Mouse (Mus musculus): Measurements from ENCODE around the gene Nr2c2ap. TPM values are rescaled to one million over a fixed set of nuclear protein-coding genes. Genes with fewer than 3 reads are reported as not detected.

The Nr2c2ap gene
- total and polyA plus RNA-seq, 2 experiments from 2014 or later, result 5.4 to 42.1 TPM

DNA sequence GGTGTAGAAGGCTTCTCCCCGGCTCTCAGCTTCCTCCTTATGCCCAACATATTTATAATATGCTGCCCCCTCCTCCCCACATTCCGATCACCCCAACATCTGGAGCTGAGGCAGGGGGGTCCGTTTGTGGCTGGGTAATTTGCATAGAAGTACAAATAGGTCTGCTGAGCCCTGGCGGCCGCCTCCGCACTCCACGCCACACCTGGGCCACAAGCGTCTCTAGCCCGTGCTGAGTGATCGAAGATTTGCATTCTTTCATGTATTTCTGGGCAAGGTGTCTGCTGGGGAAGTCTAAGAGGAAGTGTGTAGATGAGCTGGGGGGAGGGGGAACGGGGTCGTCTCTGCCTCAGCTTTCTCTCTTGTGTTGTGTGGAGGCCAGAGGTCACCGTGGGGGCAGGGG, 28.9 kb downstream of the Nr2c2ap start:
- H3K36me3 ChIP-seq (ENCODE audit: insufficient read depth, low read length), result no peaks in the 10 kb centered on the region
- H3K4me3 ChIP-seq (ENCODE audit: low read depth, low read length), result no peak overlapping the region
- DNase-seq (ENCODE audit: low spot score) (no peak), ATAC-seq (ENCODE audit: low FRiP score) (no peak)
- 69% methylated on average over 13 of the region's 13 CpGs for WGBS
- no peaks in the 10 kb centered on the region for H3K4me1 ChIP-seq (ENCODE audit: insufficient read depth, low read length)
- H3K4me2 ChIP-seq (ENCODE audit: low read depth, low read length, poor library complexity, severe bottlenecking), result no peak overlapping the region
- no peak overlapping the region for H3K9ac ChIP-seq (replicated peaks; ENCODE audit: low read length, poor library complexity, severe bottlenecking)
- H3K27ac ChIP-seq (ENCODE audit: low read depth, low read length), result no peak overlapping the region
- H3K27me3 ChIP-seq (ENCODE audit: insufficient read depth, low read length), result peaks cover 3% of the 10 kb centered on the region; the same call in 1 of the 2 replicates
- no peaks in the 10 kb centered on the region for H3K9me3 ChIP-seq (ENCODE audit: low read length)
- TF ChIP-seq CTCF (IDR thresholded peaks at IDR 0.05), result no peak

DNA sequence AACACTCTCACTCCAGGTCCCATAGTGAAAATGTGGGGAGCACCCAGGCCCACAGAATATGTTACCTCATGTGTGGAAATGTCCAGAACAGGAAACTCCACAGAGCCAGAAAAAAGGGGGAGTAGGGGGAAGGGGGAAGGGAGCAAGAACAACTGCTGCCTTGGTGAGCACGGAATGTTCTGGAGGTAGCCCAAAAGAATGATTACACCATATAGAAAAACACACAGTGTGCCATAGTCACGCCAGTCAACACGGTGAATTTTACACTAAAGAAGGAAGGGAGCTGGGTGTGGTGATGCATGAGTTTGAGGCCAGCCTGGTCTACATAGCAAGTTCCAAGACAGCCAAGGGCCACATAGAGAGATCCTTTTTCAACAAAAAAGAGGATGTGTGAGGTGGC, 32.2 kb downstream of the Nr2c2ap start:
- DNase-seq (ENCODE audit: low spot score) (no peak), ATAC-seq (ENCODE audit: low FRiP score) (no peak)

DNA sequence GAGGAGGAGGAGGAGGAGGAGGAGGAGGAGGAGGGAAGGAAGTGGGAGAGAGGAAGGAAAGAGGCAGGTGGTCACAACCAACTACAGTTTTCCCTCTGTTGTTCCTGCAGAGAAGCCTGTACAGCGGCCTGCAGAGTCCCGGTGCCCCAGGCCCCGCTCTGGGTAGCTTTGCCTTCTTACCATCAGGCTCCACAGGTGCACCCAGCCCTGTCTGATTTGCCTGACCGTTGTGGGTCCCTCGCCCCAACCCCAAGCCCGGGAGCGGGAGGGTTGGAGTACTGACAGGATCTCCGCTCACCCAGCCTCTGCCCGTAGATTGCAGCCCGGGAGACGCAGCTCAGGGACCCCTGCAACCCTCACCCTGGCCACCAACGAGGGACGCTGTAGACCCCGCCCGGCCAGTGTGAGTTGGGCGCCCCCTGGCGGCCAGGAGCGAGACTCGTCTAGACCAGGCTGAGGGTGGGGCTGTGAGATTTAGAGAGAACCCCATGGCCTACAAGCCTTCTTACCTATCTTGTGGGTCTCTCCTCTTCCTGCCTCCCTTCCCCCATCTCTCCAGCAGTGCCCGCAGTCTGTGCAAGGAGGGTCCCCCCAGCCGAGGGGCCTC, 35.5 kb downstream of the Nr2c2ap start:
- Histone ChIP-seq H3K36me3 (ENCODE audit: insufficient read depth, low read length) (no peaks in the 10 kb centered on the region), H3K9me3 (ENCODE audit: low read length) (no peaks in the 10 kb centered on the region), H3K4me3 (ENCODE audit: low read depth, low read length) (peak overlapping the region; percentile 23), H3K4me2 (ENCODE audit: low read depth, low read length, poor library complexity, severe bottlenecking) (peak overlapping the region; percentile 50), H3K4me1 (ENCODE audit: insufficient read depth, low read length) (peaks cover 4% of the 10 kb centered on the region; the same call in 1 of the 2 replicates), H3K27ac (ENCODE audit: low read depth, low read length) (no peak overlapping the region), H3K9ac (replicated peaks; ENCODE audit: low read length, poor library complexity, severe bottlenecking) (peak overlapping the region; percentile 33; the same call in 1 of the 2 replicates), H3K27me3 (ENCODE audit: insufficient read depth, low read length) (peaks cover 9% of the 10 kb centered on the region; the same call in 1 of the 2 replicates)
- TF ChIP-seq CTCF (IDR thresholded peaks at IDR 0.05), result peak; percentile 94
- DNase-seq (ENCODE audit: low spot score) (peak; percentile 73), ATAC-seq (ENCODE audit: low FRiP score) (peak; percentile 86)
- WGBS, result 4% methylated on average over 21 of the region's 21 CpGs

More for the DNA sequence above, 32.2 kb downstream of the Nr2c2ap start:
- Histone ChIP-seq H3K4me3 (ENCODE audit: low read depth, low read length) (no peak overlapping the region), H3K27me3 (ENCODE audit: insufficient read depth, low read length) (peaks cover 9% of the 10 kb centered on the region; the same call in 1 of the 2 replicates), H3K9ac (replicated peaks; ENCODE audit: low read length, poor library complexity, severe bottlenecking) (no peak overlapping the region), H3K4me2 (ENCODE audit: low read depth, low read length, poor library complexity, severe bottlenecking) (no peak overlapping the region), H3K36me3 (ENCODE audit: insufficient read depth, low read length) (no peaks in the 10 kb centered on the region), H3K9me3 (ENCODE audit: low read length) (no peaks in the 10 kb centered on the region), H3K27ac (ENCODE audit: low read depth, low read length) (no peak overlapping the region), H3K4me1 (ENCODE audit: insufficient read depth, low read length) (peaks cover 4% of the 10 kb centered on the region; the same call in 1 of the 2 replicates)
- WGBS, result 89% methylated on average over 3 of the region's 3 CpGs
- TF ChIP-seq CTCF (IDR thresholded peaks at IDR 0.05), result no peak

DNA sequence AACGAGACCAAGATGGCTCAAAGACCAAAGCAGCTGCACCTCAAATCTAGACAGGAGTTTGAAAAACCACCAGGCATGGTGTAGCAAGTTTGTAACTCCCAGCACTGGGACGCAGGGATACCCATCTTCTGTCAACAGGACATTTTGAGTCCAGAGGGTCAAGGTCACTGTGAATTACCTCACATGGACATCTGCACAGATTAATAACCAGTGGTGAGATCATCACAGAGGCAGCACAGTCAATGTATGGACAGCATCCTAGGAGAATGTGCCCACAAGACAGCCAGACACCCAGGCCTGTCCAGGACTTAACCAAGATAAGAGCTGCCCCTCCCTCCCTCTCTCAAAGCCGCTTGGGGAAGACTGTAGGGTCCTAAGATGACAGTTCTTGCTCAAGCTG, 39.0 kb downstream of the Nr2c2ap start:
- Histone ChIP-seq H3K4me3 (ENCODE audit: low read depth, low read length) (no peak overlapping the region), H3K9ac (replicated peaks; ENCODE audit: low read length, poor library complexity, severe bottlenecking) (no peak overlapping the region), H3K4me2 (ENCODE audit: low read depth, low read length, poor library complexity, severe bottlenecking) (no peak overlapping the region), H3K4me1 (ENCODE audit: insufficient read depth, low read length) (peaks cover 9% of the 10 kb centered on the region; the same call in 1 of the 2 replicates), H3K36me3 (ENCODE audit: insufficient read depth, low read length) (no peaks in the 10 kb centered on the region), H3K9me3 (ENCODE audit: low read length) (no peaks in the 10 kb centered on the region), H3K27me3 (ENCODE audit: insufficient read depth, low read length) (peaks cover 6% of the 10 kb centered on the region; the same call in 1 of the 2 replicates), H3K27ac (ENCODE audit: low read depth, low read length) (no peak overlapping the region)
- DNase-seq (ENCODE audit: low spot score), result no peak
- WGBS, result 85% methylated on average over 3 of the region's 3 CpGs
- no peak for TF ChIP-seq CTCF (IDR thresholded peaks at IDR 0.05)
- no peak for ATAC-seq (ENCODE audit: low FRiP score)

DNA sequence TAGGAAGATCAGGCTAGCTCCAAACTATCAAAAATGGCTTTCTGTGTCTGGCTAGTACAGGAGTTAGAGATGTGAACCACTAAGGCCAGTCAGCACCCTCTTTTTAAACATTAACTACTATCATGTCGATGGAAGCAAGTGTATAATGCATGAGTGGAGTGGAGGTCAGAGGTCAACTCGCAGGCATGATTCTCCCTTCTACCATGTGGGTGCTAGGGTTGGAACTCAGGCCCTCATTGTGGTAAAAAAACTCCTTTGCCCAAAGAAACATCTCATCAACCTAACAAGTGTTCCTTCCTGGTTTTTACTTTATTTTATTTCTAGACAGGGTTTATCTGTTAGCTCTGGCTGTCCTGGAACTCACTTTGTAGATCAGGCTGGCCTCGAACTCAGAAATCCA, 39.6 kb downstream of the Nr2c2ap start:
- Histone ChIP-seq H3K27ac (ENCODE audit: low read depth, low read length) (no peak overlapping the region), H3K36me3 (ENCODE audit: insufficient read depth, low read length) (no peaks in the 10 kb centered on the region), H3K4me2 (ENCODE audit: low read depth, low read length, poor library complexity, severe bottlenecking) (no peak overlapping the region), H3K4me3 (ENCODE audit: low read depth, low read length) (no peak overlapping the region), H3K27me3 (ENCODE audit: insufficient read depth, low read length) (peaks cover 4% of the 10 kb centered on the region; the same call in 1 of the 2 replicates), H3K9me3 (ENCODE audit: low read length) (no peaks in the 10 kb centered on the region), H3K9ac (replicated peaks; ENCODE audit: low read length, poor library complexity, severe bottlenecking) (no peak overlapping the region), H3K4me1 (ENCODE audit: insufficient read depth, low read length) (peaks cover 9% of the 10 kb centered on the region; the same call in 1 of the 2 replicates)
- WGBS, result 78% methylated on average over 3 of the region's 3 CpGs
- ATAC-seq (ENCODE audit: low FRiP score) (no peak), DNase-seq (ENCODE audit: low spot score) (no peak)
- no peak for TF ChIP-seq CTCF (IDR thresholded peaks at IDR 0.05)

DNA sequence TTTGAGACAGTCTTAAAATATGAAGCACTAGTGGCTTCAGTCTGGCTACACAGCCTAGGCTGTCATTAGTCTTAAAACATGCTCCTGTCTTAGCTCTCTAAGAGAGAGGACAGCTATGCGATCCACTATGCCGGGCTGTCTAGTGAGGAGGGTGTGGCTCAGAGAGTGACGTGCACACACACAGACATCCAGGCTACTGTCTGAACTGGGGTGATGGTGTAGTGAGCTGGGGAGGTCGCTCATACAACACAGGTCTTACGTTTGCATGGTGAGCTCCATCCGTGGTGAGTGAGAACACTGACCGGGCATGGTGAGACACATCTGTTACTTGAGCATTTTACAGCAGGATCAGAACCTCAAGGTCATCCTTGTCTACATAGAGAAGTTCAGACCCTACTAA, 40.1 kb downstream of the Nr2c2ap start:
- 91% methylated on average over 7 of the region's 7 CpGs for WGBS
- TF ChIP-seq CTCF (IDR thresholded peaks at IDR 0.05), result no peak
- DNase-seq (ENCODE audit: low spot score), result no peak

More for the DNA sequence above, 40.1 kb downstream of the Nr2c2ap start:
- H3K36me3 ChIP-seq (ENCODE audit: insufficient read depth, low read length), result no peaks in the 10 kb centered on the region
- H3K27me3 ChIP-seq (ENCODE audit: insufficient read depth, low read length), result no peaks in the 10 kb centered on the region
- no peak overlapping the region for H3K9ac ChIP-seq (replicated peaks; ENCODE audit: low read length, poor library complexity, severe bottlenecking)
- no peak overlapping the region for H3K27ac ChIP-seq (ENCODE audit: low read depth, low read length)
- no peak overlapping the region for H3K4me2 ChIP-seq (ENCODE audit: low read depth, low read length, poor library complexity, severe bottlenecking)
- peaks cover 9% of the 10 kb centered on the region; the same call in 1 of the 2 replicates for H3K4me1 ChIP-seq (ENCODE audit: insufficient read depth, low read length)
- H3K4me3 ChIP-seq (ENCODE audit: low read depth, low read length), result no peak overlapping the region
- no peak for ATAC-seq (ENCODE audit: low FRiP score)
- H3K9me3 ChIP-seq (ENCODE audit: low read length), result no peaks in the 10 kb centered on the region
